Mouse (Mus musculus): Measurements from ENCODE around the gene Olfr318. TPM values are rescaled to one million over a fixed set of nuclear protein-coding genes. Genes with fewer than 3 reads are reported as not detected.

Olfr318 gene
- polyA plus RNA-seq, 1 experiment from 2014 or later = not detected

Other genes with a start within 250 kb of the Olfr318 start
- gene Olfr332, start 231.5 kb downstream of the Olfr318 start, polyA plus RNA-seq (2018) = not detected in 3 replicates
- gene Olfr331, start 221.4 kb downstream of the Olfr318 start, polyA plus RNA-seq (2018) = not detected in 3 replicates
- gene Olfr330, start 189.2 kb downstream of the Olfr318 start, polyA plus RNA-seq (2018) = not detected in 3 replicates
- not detected in 3 replicates for gene Olfr329-ps, start 177.6 kb downstream of the Olfr318 start, polyA plus RNA-seq (2018)
- not detected in 3 replicates for gene Olfr328, start 168.4 kb downstream of the Olfr318 start, polyA plus RNA-seq (2018)
- not detected in 3 replicates for gene Olfr224, start 153.5 kb downstream of the Olfr318 start, polyA plus RNA-seq (2018)
- gene Olfr325, start 146.3 kb downstream of the Olfr318 start, polyA plus RNA-seq (2018) = not detected in 3 replicates
- not detected in 3 replicates for gene Olfr324, start 128.9 kb downstream of the Olfr318 start, polyA plus RNA-seq (2018)
- gene 2210407C18Rik, start 107.9 kb downstream of the Olfr318 start, polyA plus RNA-seq (2018) = 0.59 TPM in 1 of 3 replicates, not detected in the others
- not detected in 3 replicates for gene Olfr323, start 93.5 kb downstream of the Olfr318 start, polyA plus RNA-seq (2018)
- gene Trim58, start 83.5 kb downstream of the Olfr318 start, polyA plus RNA-seq (2018) = not detected in 3 replicates
- gene Olfr322, start 65.2 kb downstream of the Olfr318 start, polyA plus RNA-seq (2018) = not detected in 3 replicates
- gene Olfr320, start 42.9 kb downstream of the Olfr318 start, polyA plus RNA-seq (2018) = not detected in 3 replicates
- not detected in 3 replicates for gene Olfr319, start 24.9 kb downstream of the Olfr318 start, polyA plus RNA-seq (2018)
- not detected in 3 replicates for gene Olfr317, start 15.2 kb upstream of the Olfr318 start, polyA plus RNA-seq (2018)
- not detected in 3 replicates for gene Olfr316, start 28.7 kb upstream of the Olfr318 start, polyA plus RNA-seq (2018)
- not detected in 3 replicates for gene Olfr315, start 49.2 kb upstream of the Olfr318 start, polyA plus RNA-seq (2018)
- not detected in 3 replicates for gene Olfr314, start 58.9 kb upstream of the Olfr318 start, polyA plus RNA-seq (2018)
- gene Fam183b, start 77.9 kb upstream of the Olfr318 start, polyA plus RNA-seq (2018) = not detected in 3 replicates
- not detected in 3 replicates for gene Olfr313, start 91.0 kb upstream of the Olfr318 start, polyA plus RNA-seq (2018)
- not detected in 3 replicates for gene Olfr312, start 105.2 kb upstream of the Olfr318 start, polyA plus RNA-seq (2018)
- gene Olfr311, start 115.2 kb upstream of the Olfr318 start, polyA plus RNA-seq (2018) = not detected in 3 replicates
- gene Gm12258, start 123.1 kb upstream of the Olfr318 start, polyA plus RNA-seq (2018) = 1.1 to 3.3 TPM (median 2.3 TPM) in 3 replicates
- gene 2810021J22Rik, start 143.2 kb upstream of the Olfr318 start, polyA plus RNA-seq (2018) = 1.9 to 2.7 TPM (median 1.9 TPM) in 3 replicates
- gene Zfp39, start 180.2 kb upstream of the Olfr318 start, polyA plus RNA-seq (2018) = 2.0 to 3.7 TPM (median 2.2 TPM) in 3 replicates
- not detected in 3 replicates for gene Btnl10, start 193.9 kb upstream of the Olfr318 start, polyA plus RNA-seq (2018)
- gene Rnf187, start 214.9 kb upstream of the Olfr318 start, polyA plus RNA-seq (2018) = 45.0 to 110 TPM (median 97.1 TPM) in 3 replicates
- gene Hist3h2ba, start 224.9 kb upstream of the Olfr318 start, polyA plus RNA-seq (2018) = 0.50 to 0.78 TPM in 2 of 3 replicates, not detected in the other
- gene Hist3h2a, start 230.7 kb upstream of the Olfr318 start, polyA plus RNA-seq (2018) = 16.2 to 56.9 TPM (median 24.3 TPM) in 3 replicates
- gene Trim17, start 230.7 kb upstream of the Olfr318 start, polyA plus RNA-seq (2018) = 0.07 to 0.14 TPM in 2 of 3 replicates, not detected in the other

All from macrophage (primary cell).